Mouse (Mus musculus) thymus, postnatal 10 days (tissue): ENCODE measurements around the gene Naaladl1.
A peak's percentile ranks its signal among the peaks of the same experiment; 100 is the strongest.
"Not testable (repeated sequence)": the region's sequence is repeated elsewhere in the genome, so short reads cannot be mapped to it uniquely, and the experiment has no call there.

Experiments
- DNase-seq, 2 experiments: peaks; one replicate each; pipeline ENCODE4 v3.0.0; 2021; ENCODE audit warnings: low spot score in 2 of 2

Gene Naaladl1

DNA sequence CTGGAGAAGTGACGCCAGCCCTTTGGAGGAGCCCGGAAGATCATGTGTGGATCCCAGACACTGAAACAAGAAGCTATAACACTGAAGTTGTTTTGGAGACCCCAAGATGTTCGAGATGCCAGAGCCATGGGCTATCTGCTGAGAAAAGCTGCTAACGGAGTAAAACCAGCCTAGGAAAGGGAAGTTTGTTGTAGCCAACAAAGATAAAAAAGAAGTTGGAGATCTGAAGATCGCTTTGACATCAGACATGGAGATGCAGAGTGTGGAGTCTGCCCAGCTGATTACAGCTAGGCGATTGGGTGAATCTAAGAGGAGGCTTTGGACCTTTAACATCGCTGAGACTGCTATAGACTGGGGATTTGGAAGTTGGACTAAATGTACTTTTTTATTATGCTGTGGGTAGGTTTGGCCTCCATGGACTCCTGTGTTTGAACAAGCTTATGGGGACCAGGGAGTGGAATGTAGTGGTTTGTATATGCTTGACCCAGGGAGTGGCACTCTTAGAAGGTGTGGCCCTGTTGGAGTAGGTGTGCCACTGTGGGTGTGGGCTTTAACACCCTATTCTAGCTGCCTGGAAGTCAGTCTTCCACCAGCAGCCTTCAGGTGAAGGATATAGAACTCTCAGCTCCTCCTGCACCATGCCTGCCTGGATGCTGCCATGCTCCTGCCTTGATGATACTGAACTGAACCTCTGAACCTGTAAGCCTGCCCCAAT, 25.0 kb downstream of the Naaladl1 start:
- DNase-seq = not testable (repeated sequence)

- no peak for DNase-seq
Measured at GRCm38 (mm10) chr19:6132171-6132827, 26.7 kb downstream of the Naaladl1 start.

- not testable (repeated sequence) for DNase-seq
Measured at GRCm38 (mm10) chr19:6133197-6133596, 27.6 kb downstream of the Naaladl1 start.

DNA sequence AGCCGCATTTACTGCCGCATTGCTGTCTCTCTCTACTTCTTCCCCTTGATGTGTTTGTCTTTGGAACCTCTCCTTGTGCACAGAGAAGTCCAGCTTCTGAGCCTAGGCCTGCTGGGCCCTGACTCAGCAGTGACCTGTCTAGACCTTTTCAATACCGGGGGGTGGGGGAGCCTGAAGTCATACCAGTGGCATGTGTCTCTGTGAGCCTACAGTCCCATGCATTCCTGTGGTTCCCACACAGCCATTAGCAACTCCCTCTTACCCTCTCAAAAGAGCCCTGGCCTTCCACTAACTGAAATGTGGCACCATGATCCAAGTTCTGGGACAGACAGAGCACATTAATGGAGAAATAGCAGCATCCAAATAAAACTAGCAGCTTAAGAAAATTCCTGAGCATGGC, 30.8 kb downstream of the Naaladl1 start:
- no peak for DNase-seq

DNA sequence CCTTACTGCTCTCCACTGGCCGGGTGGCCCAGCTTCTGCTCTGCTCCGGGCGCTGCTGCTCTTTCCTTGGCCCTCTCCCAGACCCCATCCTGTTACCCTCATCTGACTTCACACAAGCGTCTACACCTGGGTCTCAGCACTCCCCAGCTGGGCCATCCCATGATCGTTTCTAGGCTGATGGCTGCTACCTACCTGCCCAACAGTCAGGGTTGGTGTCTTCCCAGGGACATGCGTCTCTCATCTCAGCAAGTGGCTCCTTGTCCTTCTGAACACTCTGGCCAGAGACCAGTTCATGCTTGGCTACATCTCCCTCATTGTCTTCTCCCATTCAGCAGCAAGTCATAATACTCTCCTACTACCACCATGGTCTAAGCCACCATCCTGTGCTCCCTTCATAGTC, 34.1 kb downstream of the Naaladl1 start:
- no peak for DNase-seq

GRCm38 (mm10) chr19:6140374-6140677, 34.7 kb downstream of the Naaladl1 start:
- no peak for DNase-seq

- peak; percentile 92 to 93 for DNase-seq
Measured at GRCm38 (mm10) chr19:6140678-6141393, 35.3 kb downstream of the Naaladl1 start, which contains the start of gene Batf2. Batf2 (plus strand) TSS chr19:6140983.

- peak; percentile 76 to 86 for DNase-seq
Measured at GRCm38 (mm10) chr19:6141394-6141749, 35.8 kb downstream of the Naaladl1 start, which contains the start of gene Arl2. Arl2 (minus strand) TSS chr19:6141548.

DNA sequence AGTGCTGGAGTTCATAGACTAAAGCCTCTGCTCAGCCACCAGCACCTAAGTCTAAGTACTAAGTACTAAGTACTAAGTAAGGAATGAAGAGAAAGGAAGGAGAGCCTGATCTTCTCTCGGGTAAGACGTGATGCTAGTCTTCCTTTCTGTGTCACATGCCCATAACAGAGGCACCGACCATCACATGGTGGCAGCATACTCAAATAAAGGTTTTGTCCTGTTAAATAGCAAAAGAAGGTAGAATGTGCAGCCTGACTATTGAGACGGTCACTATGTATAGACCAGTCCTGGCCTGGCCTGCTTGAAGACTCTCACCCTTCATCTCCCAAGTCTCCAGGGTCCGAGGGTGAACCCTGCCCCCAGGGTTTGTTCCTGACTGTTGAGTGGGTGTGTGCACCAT, 39.3 kb downstream of the Naaladl1 start:
- no peak for DNase-seq

DNA sequence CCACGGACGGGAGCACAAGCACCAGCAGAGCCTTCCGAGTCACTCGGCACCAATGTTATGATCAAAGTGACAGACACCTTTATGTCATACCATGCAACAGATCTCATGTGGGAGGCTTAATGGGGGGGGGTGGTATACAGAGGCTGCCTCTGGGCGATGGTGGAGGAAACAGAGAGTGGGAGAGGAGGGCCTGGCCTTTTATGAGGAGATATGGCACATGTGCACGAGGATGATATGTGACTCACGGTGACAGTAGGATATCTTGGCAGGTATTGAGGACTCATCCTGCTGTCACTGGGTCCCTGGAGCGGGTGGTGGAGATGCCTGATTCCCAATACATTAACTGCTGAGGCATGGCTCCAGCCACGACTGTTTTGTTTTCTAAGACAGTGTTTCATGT, 49.6 kb downstream of the Naaladl1 start:
- no peak for DNase-seq

- no peak for DNase-seq
Measured at GRCm38 (mm10) chr19:6156372-6156771, 50.8 kb downstream of the Naaladl1 start.

GRCm38 (mm10) chr19:6157220-6157619, 51.6 kb downstream of the Naaladl1 start:
- no peak for DNase-seq

DNA sequence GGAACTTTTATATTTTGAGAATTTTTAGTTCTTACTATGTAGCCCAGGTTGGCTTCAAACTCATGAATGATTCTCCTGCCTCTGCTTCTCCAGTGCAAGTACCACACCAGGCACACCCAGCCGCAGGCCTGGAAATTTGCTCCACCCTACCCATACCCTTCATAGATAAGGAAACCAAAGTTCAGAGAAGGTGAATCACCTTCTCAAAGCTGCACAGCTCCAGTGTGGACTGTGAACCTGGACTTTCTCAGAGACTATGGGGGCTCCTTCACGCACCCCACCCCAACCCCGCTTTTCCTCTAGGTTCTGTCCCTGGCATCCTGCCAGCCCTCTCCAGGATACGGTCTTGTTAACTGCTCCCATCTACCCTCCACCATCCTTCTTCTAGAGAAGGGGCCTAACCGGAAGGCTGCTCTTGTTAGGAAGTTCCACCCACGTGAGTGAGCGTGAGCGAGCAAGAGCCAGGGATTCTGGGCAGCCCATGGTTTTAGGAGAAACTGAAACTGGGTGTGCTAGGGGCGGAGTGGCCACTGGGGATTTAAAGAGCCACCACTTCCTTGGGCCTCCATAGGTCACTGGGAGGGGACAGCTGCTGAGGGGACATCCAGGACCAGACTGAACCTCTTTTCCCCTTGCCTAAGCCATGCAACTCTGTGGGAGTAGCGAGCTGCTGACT, 58.4 kb downstream of the Naaladl1 start:
- DNase-seq = no peak
